Mouse (Mus musculus): Measurements from ENCODE around the gene 1110051M20Rik.

DNA sequence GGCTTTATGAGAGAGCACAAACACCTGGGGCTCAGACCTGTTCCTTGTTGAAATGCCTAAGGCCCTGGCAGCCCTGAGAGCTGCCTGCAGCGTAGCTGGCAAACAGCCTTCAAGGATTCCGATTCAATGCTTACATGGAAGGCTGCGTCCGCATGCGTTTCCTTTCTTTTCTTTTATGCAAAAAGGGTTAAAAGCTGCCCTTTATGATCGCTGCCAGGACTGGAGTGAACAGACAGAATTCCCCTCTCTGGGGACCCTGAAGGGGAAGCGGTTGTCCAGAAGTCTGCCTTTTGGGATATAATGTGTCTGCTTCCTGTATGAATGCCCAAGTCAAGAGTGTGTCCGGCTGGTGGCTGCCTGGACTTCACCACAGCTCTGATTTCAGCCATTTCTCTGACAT, 23.1 kb upstream of the 1110051M20Rik start:
- TF ChIP-seq POLR2A (IDR thresholded peaks at IDR 0.05; ENCODE audit: insufficient read depth, low read length), result no peak
- no peak for TF ChIP-seq EP300 (IDR thresholded peaks at IDR 0.05; ENCODE audit: insufficient read depth, low read depth, low read length)
- TF ChIP-seq CTCF (IDR thresholded peaks at IDR 0.05; ENCODE audit: low read depth, low read length), result no peak
